In genomic region chr6:54401503-54401902, GRCm38 (mm10) we compare ENCODE assay signal across 24 mouse cellular contexts. TPM values are rescaled to one million over a fixed set of nuclear protein-coding genes. Genes with fewer than 3 reads are reported as not detected.
DNase-seq lines count a peak whose midpoint lies in the region; ATAC-seq and TF ChIP-seq lines count a peak whose summit lies in the region.
"Had no signal": no experiment of that assay in that cellular context is flagged by ENCODE, and none has a peak within 500 bp of the region (broad histone marks: within the 10 kb centered on the region; RNA-seq: fewer than 3 reads in every experiment).

No protein-coding gene starts in this region.

- TF ChIP-seq POLR2A in heart, adult 2 months (IDR thresholded peaks at IDR 0.05; ENCODE audit: insufficient read depth, low read depth, low read length): no peak

- no peak overlapping the region for H3K9ac ChIP-seq in heart, adult 2 months (ENCODE audit: low read depth, low read length)
- H3K9ac ChIP-seq in stomach, postnatal 0 days (ENCODE audit: low read length): no peak overlapping the region

- no peak overlapping the region for H3K4me3 ChIP-seq in heart, adult 2 months
- no peak overlapping the region for H3K4me3 ChIP-seq in stomach, postnatal 0 days (ENCODE audit: low read depth, low read length)

- no peaks in the 10 kb centered on the region for H3K79me2 ChIP-seq in heart, adult 2 months (replicated peaks; ENCODE audit: control insufficient read depth, insufficient read depth, low read length)

- no peaks in the 10 kb centered on the region for H3K9me3 ChIP-seq in stomach, postnatal 0 days (ENCODE audit: control insufficient read depth, low read length)
- H3K9me3 ChIP-seq: G1E had no signal

- H3K36me3 ChIP-seq in heart, adult 2 months (ENCODE audit: control insufficient read depth, insufficient read depth, low read length): 0 out of 2 replicates have a peak, but pooled peaks cover 4% of the 10 kb centered on the region
- H3K36me3 ChIP-seq in stomach, postnatal 0 days (ENCODE audit: control insufficient read depth, insufficient read depth, low read length): no peaks in the 10 kb centered on the region
- H3K36me3 ChIP-seq: G1E had no signal

- 92% methylated on average over 2 of the region's 2 CpGs for WGBS in heart, adult 2 months
- 77% methylated on average over 2 of the region's 2 CpGs for WGBS in stomach, postnatal 0 days

- no peaks in the 10 kb centered on the region for H3K27me3 ChIP-seq in heart, adult 2 months (ENCODE audit: control insufficient read depth, insufficient read depth, low read length)
- no peaks in the 10 kb centered on the region for H3K27me3 ChIP-seq in stomach, postnatal 0 days (ENCODE audit: control insufficient read depth, insufficient read depth, low read length)
- H3K27me3 ChIP-seq: CH12.LX had no signal

- no peak for TF ChIP-seq EP300 in heart, adult 2 months (IDR thresholded peaks at IDR 0.05; ENCODE audit: insufficient read depth, low read depth, low read length)
- no peak for TF ChIP-seq EP300 in stomach, postnatal 0 days (optimal IDR thresholded peaks at IDR 0.05)

- H3K4me1 ChIP-seq in heart, adult 2 months (ENCODE audit: control insufficient read depth, insufficient read depth, low read length): peaks cover 4% of the 10 kb centered on the region
- H3K4me1 ChIP-seq in stomach, postnatal 0 days (replicated peaks; ENCODE audit: control insufficient read depth, insufficient read depth): no peaks in the 10 kb centered on the region

- no peak for DNase-seq in frontal cortex, postnatal 25 days (ENCODE audit: low spot score in 2 of 2)
- peak; percentile 79 for DNase-seq in heart, adult 11 months
- DNase-seq in heart, adult 8-10 months (ENCODE audit: low spot score): no peak
- DNase-seq in heart, adult 2 months: no peak
- no peak for DNase-seq in heart, postnatal 25 days (ENCODE audit: low spot score)
- peak; percentile 66 for DNase-seq in brain, adult 2 months (ENCODE audit: low read depth, low spot score)
- DNase-seq in stomach, postnatal 0 days (ENCODE audit: low spot score): no peak
- DNase-seq: adrenal gland, adult 2 months; adrenal gland, adult 8-10 months; adrenal gland, postnatal 10 days; adrenal gland, postnatal 14 days; adrenal gland, postnatal 25 days; adrenal gland, postnatal 36 days; B cell, adult 2 months; cerebellum, adult 11 months; cerebellum, adult 11-12 months; cerebellum, adult 18-20 months had no signal

- intact Hi-C loops in heart, adult 2 months (cut with DNase I): no loop called here
- intact Hi-C loops in heart, postnatal 25 days (cut with DNase I): no loop called here

- no peak for TF ChIP-seq CTCF in heart, adult 2 months (IDR thresholded peaks at IDR 0.05)
- no peak for TF ChIP-seq CTCF in stomach, postnatal 0 days (IDR thresholded peaks at IDR 0.05; ENCODE audit: low read depth)

- no peak overlapping the region for H3K4me2 ChIP-seq in stomach, postnatal 0 days (replicated peaks; ENCODE audit: low read depth)

- peak; percentile 88 for ATAC-seq in frontal cortex, adult (ENCODE audit: low TSS enrichment)
- ATAC-seq in stomach, postnatal 0 days (ENCODE audit: low FRiP score, low TSS enrichment): no peak
- ATAC-seq: activated CD4-positive, CD25-positive, alpha-beta regulatory T cell, adult 4 months; CD4-positive, CD25-positive, alpha-beta regulatory T cell, adult 4 months; Patski had no signal

- H3K27ac ChIP-seq in heart, adult 2 months: peak overlapping the region; percentile 38; the same call in 1 of the 2 replicates
- no peak overlapping the region for H3K27ac ChIP-seq in stomach, postnatal 0 days (replicated peaks)

RNA-seq across cellular contexts. Expression of gene Wipf3, which starts 27.9 kb away (rescaled TPM):
- 10 to 100 TPM; 28.5 to 45.5 (median 37.8) TPM for total RNA-seq in heart, adult 8-10 months (2022)
- 10 to 100 TPM; 26.3 to 47.2 TPM for total RNA-seq in heart, adult 2 months (2021)
- 12.2 and 14.0 TPM in 2 replicates for polyA plus RNA-seq in heart, adult 2 months (2012; rRNA removed)
- 10 to 100 TPM; 29.9 to 42.3 TPM for total RNA-seq in heart, postnatal 25 days (2021)
- 0.32 and 0.52 TPM in 2 replicates for polyA plus RNA-seq in stomach, postnatal 0 days (2015; fragmentation: Nextera tagmentation; extraction: Ambion mirVana)
- total RNA-seq: MEL had no signal
- polyA plus RNA-seq: activated CD4-positive, CD25-positive, alpha-beta regulatory T cell, adult 4 months; CD4-positive, CD25-positive, alpha-beta regulatory T cell, adult 4 months; G1E had no signal

Comparison
In these comparisons a context has a peak if more than half of its experiments do, and no peak if none do; other contexts are left out.
1. DNase-seq: peak in heart, adult 11 months (single experiment) and brain, adult 2 months (single experiment); none in frontal cortex, postnatal 25 days (0 of 2), heart, adult 8-10 months (single experiment), heart, adult 2 months (0 of 2), heart, postnatal 25 days (single experiment) and stomach, postnatal 0 days (single experiment).